Mouse (Mus musculus) erythroblast, embryonic 14.5 days (primary cell): ENCODE results near the gene Grm6. TPM values are rescaled to one million over a fixed set of nuclear protein-coding genes. Genes with fewer than 3 reads are reported as not detected.

Experiments used
- H3K27me3 ChIP-seq: 2 replicates; pipeline ENCODE4 v1.6.1; 2012; ENCODE audit warnings: inconsistent platforms; ENCODE audit not compliant: control insufficient read depth
- H3K36me3 ChIP-seq: 2 replicates; pipeline ENCODE4 v1.6.1; 2012; ENCODE audit warnings: mild to moderate bottlenecking, inconsistent platforms; ENCODE audit not compliant: control insufficient read depth
- H3K4me1 ChIP-seq: 2 replicates; pipeline ENCODE4 v1.6.1; 2012; ENCODE audit warnings: inconsistent platforms; ENCODE audit not compliant: control insufficient read depth
- H3K4me3 ChIP-seq: replicated peaks from 2 replicates; pipeline ENCODE3; 2012; ENCODE audit warnings: moderate library complexity, mild to moderate bottlenecking, inconsistent platforms
- H3K9me3 ChIP-seq: 2 replicates; pipeline ENCODE4 v1.6.1; 2012; ENCODE audit warnings: low read length, inconsistent platforms, mixed read lengths; ENCODE audit not compliant: control insufficient read depth
- GATA1 ChIP-seq: IDR thresholded peaks from 2 replicates; pipeline ENCODE4 v1.6.1; 2012; ENCODE audit warnings: low read length, inconsistent platforms, mixed read lengths
- TAL1 ChIP-seq: IDR thresholded peaks from 3 replicates; pipeline ENCODE4 v1.6.1; 2012; ENCODE audit warnings: low read length, inconsistent platforms, mixed read lengths
- polyA plus RNA-seq: library from polyadenylated mRNA; stranded (reverse); fragments of >175 nt; gene quantifications from 2 replicates; pipeline ENCODE4 v1.2.3, GENCODE M21; 2012

The Grm6 gene
- polyA plus RNA-seq, result not detected in 2 replicates

- TF ChIP-seq TAL1, result no peak
- TF ChIP-seq GATA1, result no peak
- H3K4me1 ChIP-seq, result no peaks in the 10 kb centered on the region
- no peaks in the 10 kb centered on the region for H3K36me3 ChIP-seq
- H3K27me3 ChIP-seq, result peaks cover 57% of the 10 kb centered on the region
- no peak within 1 kb of the TSS for H3K4me3 ChIP-seq
- no peaks in the 10 kb centered on the region; the same call in 1 of the 2 replicates for H3K9me3 ChIP-seq
Observed at GRCm38 (mm10) chr11:50850177-50850735, at the start of gene Grm6. Gene Grm6, plus strand, starts transcription at chr11:50850685.

DNA sequence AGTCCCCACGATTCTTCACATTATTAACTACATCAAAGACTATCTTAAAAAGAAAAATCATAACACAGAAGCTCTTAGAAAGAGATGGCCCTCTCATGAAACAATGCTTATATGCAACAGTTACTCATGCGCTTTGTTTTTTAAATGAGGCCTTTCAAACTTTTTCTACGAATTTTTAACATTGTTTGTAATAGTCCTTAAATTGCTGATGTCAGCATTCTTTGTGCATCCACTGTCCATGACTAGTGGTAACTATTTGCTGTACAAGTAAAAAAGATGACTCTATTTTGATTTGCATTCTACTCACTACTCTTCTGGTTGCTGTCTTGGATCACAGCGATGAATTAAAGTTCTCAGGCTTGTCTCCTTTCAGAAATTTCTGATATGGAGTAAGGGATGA lies 36.3 kb upstream of the Grm6 start:
- TF ChIP-seq GATA1 (no peak), TAL1 (no peak)
- Histone ChIP-seq H3K4me3 (no peak overlapping the region), H3K36me3 (peaks cover 5% of the 10 kb centered on the region), H3K4me1 (no peaks in the 10 kb centered on the region), H3K9me3 (peaks cover 25% of the 10 kb centered on the region), H3K27me3 (no peaks in the 10 kb centered on the region)

DNA sequence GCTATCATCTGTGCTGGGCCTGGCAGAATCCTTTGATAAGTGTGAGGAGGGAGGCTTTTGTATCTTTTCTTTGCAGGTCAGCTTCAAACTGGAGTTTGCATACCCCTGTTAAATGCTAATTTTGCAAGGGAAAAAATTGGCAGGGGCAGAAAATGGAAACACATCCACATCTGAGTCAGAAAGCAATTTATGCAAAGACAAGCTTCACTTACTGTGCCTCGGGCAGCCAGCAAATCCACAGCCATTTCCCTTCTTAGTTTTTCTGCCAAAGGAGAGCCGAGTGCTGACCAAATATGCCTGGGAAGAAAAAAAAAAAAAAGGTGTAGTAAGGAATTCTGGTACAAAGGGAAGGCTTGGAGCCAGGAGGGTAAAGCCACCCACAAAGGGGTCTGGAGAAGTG lies 24.3 kb upstream of the Grm6 start:
- TF ChIP-seq TAL1 (no peak), GATA1 (no peak)
- Histone ChIP-seq H3K4me3 (no peak overlapping the region), H3K4me1 (peaks cover 11% of the 10 kb centered on the region), H3K9me3 (no peaks in the 10 kb centered on the region), H3K36me3 (no peaks in the 10 kb centered on the region), H3K27me3 (no peaks in the 10 kb centered on the region)

- H3K4me1 ChIP-seq, result peaks cover 11% of the 10 kb centered on the region
- H3K27me3 ChIP-seq, result no peaks in the 10 kb centered on the region
- no peaks in the 10 kb centered on the region for H3K9me3 ChIP-seq
- no peaks in the 10 kb centered on the region for H3K36me3 ChIP-seq
- H3K4me3 ChIP-seq, result peak within 1 kb of the TSS; percentile 74
- TF ChIP-seq TAL1 (no peak), GATA1 (no peak)
Observed at GRCm38 (mm10) chr11:50827010-50827953, 23.2 kb upstream of the Grm6 start, which contains the start of gene Zfp354c. Gene Zfp354c, minus strand, starts transcription at chr11:50827724.

DNA sequence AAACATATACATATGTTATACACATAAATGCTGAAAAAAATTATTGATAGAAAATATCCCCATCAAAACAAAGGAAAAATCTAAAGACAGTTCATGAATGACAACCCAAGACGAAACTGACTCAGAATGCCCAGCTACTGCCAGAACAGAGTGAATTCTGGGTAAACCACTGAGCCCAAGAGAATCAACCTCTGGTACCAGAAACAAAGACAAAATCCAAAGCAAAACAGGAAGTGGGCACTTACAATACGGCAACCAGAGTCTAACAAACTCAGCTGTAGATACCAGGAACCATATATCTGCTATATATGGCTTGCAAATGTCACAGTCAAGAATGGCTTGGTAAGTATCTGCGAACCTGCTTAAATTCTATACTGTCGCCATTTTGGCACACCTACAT lies 14.8 kb upstream of the Grm6 start:
- peaks cover 13% of the 10 kb centered on the region for H3K9me3 ChIP-seq
- H3K36me3 ChIP-seq, result peaks cover 2% of the 10 kb centered on the region; the same call in 1 of the 2 replicates
- H3K4me3 ChIP-seq, result no peak overlapping the region
- TF ChIP-seq TAL1 (no peak), GATA1 (no peak)
- H3K27me3 ChIP-seq, result no peaks in the 10 kb centered on the region
- no peaks in the 10 kb centered on the region for H3K4me1 ChIP-seq

DNA sequence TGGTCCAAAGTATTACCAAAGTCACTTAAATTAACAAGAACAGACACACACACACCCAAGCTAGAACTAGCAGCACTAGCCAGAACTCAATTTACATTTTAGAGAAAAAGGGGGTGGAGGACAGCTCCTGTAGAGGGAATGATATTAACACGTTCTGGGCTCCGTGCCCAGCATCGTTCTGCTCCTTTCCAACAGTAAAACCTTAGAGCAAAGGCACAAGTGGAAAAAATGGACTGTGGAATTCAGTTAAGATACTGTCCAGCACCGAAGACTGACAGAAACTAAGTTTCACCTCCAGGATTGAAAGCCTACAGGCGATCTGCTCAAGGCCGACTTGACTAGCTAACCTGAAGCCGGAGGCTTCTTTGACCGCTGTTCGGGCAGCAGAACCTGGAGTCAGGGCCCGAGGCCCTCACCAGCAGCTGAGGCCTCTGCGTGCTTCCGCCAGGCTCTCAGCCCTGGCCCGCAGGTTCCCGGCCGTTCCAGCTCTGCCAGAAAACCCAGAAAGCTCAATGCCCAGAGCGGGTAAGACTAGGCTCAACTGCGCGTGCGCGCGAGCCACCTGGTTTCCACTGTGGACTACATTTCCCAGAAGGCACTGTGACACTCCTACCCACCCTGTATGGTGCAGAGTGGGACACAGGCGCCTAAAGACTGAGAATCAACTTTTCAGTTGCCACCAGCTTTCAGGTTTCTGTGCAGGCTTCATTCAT lies 9.3 kb upstream of the Grm6 start, which contains the start of gene Zfp879:
Zfp879 (minus strand) TSS at position 530 of the 713 bp plus-strand sequence.
- H3K9me3 ChIP-seq, result no peaks in the 10 kb centered on the region
- TF ChIP-seq TAL1 (no peak), GATA1 (no peak)

GRCm38 (mm10) chr11:50845951-50846350 lies 4.5 kb upstream of the Grm6 start:
- TF ChIP-seq GATA1 (no peak), TAL1 (no peak)
- no peaks in the 10 kb centered on the region for H3K36me3 ChIP-seq
- 0 out of 2 replicates have a peak, but pooled peaks cover 2% of the 10 kb centered on the region for H3K4me1 ChIP-seq
- no peak overlapping the region for H3K4me3 ChIP-seq
- H3K9me3 ChIP-seq, result no peaks in the 10 kb centered on the region; the same call in 1 of the 2 replicates
- H3K27me3 ChIP-seq, result peaks cover 35% of the 10 kb centered on the region

More for the DNA sequence above, 9.3 kb upstream of the Grm6 start, which contains the start of gene Zfp879:
- Histone ChIP-seq H3K4me3 (peak within 1 kb of the TSS; percentile 40), H3K36me3 (no peaks in the 10 kb centered on the region), H3K4me1 (0 out of 2 replicates have a peak, but pooled peaks cover 2% of the 10 kb centered on the region), H3K27me3 (no peaks in the 10 kb centered on the region)

GRCm38 (mm10) chr11:50847047-50847446 lies 3.4 kb upstream of the Grm6 start:
- Histone ChIP-seq H3K4me1 (no peaks in the 10 kb centered on the region), H3K36me3 (no peaks in the 10 kb centered on the region), H3K27me3 (peaks cover 45% of the 10 kb centered on the region), H3K9me3 (no peaks in the 10 kb centered on the region; the same call in 1 of the 2 replicates), H3K4me3 (no peak overlapping the region)
- TF ChIP-seq GATA1 (no peak), TAL1 (no peak)
